Mouse (Mus musculus) large intestine, adult 2 months (tissue): ENCODE measurements around the gene Gria1. TPM values are rescaled to one million over a fixed set of nuclear protein-coding genes. Genes with fewer than 3 reads are reported as not detected.

Experiments
- DNase-seq: peaks from one replicate; pipeline ENCODE4 v3.0.0-alpha.2; 2012; ENCODE audit warnings: low read depth, low spot score
- WGBS: fragments of 180-500 bp; shearing (Covaris S2); methylation state at CpG from one replicate; pipeline ENCODE4 v1.1.7; 2018; 5-methylcytosine and 5-hydroxymethylcytosine counted together
- polyA plus RNA-seq: library from polyadenylated mRNA; depleted of rRNA; stranded (reverse); fragments of >200 nt; gene quantifications from 2 replicates; pipeline ENCODE4 v1.2.3, GENCODE M21; 2012

Gria1 gene
- polyA plus RNA-seq, 1 experiment: 0.37 TPM

DNA sequence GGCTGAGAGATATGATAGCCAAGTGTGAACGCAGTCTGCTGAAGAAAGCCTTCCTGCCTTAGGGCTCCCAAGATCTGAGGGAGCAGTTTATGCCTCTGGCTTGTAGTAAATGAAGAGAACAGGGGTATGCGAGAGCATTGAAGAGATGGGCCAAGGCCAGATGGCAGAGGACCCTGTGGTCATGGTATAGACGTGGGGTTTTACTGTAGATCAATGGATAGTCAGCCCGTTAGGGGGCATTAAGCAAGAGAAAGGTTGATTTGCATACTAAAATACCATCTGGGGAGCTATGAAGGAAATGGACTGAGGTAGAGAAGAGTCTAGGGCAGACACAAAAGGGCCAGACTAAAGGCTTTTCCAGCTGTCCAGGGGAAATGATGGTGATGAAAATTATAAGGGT is 237.7 kb downstream of the Gria1 start:
- 76% methylated on average over 4 of the region's 4 CpGs for WGBS
- DNase-seq: no peak

- DNase-seq: no peak
- 86% methylated on average over 7 of the region's 7 CpGs for WGBS
Observed at GRCm38 (mm10) chr11:57250129-57250528, 238.9 kb downstream of the Gria1 start.

- no peak for DNase-seq
- 81% methylated on average over 8 of the region's 8 CpGs for WGBS
Observed at GRCm38 (mm10) chr11:57271687-57272086, 260.5 kb downstream of the Gria1 start.

- no peak for DNase-seq
Observed at GRCm38 (mm10) chr11:57274687-57275086, 263.5 kb downstream of the Gria1 start.

DNA sequence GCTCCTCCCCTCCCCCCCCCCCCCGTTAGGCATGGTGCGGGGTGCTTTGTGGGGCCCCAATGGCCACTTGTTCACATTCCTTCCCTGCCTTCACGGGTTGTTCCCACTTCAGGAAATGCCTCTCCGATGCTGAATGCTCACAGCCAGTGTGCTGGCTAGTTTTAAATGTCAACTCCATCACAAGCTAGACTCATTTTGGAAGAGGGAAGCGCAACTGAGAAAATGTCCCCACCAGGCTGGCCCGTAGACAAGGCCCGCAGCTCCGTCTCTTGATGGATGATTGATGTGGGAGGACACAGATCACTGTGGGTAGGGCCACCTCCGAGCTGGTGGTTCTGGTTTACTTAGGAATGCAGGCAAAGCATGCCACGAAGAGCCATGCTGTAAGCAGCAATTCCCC is 266.9 kb downstream of the Gria1 start:
- 37% methylated on average over 10 of the region's 10 CpGs for WGBS
- no peak for DNase-seq

More at GRCm38 (mm10) chr11:57274687-57275086, 263.5 kb downstream of the Gria1 start:
- 92% methylated on average over 4 of the region's 4 CpGs for WGBS

DNA sequence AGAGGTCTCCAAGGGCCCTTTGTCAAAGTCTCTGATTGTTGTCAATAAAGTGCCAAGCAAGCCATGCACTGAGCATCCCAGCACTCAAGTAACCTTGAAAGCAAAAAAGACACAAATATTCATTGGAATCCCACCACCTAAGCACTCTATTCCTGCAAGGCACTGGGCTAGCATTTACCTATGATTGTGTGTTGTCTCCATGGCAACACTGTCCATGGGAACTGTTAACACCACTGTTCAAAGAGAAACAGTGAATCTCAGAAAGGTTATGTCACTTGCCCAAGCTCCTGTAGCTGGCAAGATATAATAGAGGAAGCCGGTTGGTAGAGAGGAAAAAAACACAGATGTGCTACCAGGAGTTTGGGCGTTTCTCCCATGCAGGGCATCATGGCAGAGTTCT is 274.9 kb downstream of the Gria1 start:
- WGBS: 82% methylated on average over 2 of the region's 2 CpGs
- no peak for DNase-seq

DNA sequence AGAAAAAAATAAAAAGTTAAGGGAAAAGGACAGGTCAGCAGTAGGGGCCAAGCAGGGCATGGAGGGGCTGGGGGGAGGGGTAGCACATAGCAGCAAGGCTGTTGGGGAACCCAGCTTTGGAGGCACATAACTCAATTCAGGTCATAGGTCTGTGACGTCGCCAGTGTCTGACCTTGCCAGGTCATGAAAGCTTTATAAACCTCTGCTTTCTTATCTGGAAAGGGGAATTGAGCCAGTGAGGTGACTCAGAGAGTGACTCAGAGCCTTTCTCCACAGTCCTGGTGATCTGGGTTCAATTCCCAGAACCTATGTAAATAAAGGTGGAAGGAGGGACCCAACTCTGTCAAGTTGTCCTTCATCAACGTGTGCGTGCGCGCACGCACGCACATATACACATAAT is 286.2 kb downstream of the Gria1 start:
- WGBS: 80% methylated on average over 8 of the region's 8 CpGs
- no peak for DNase-seq

- DNase-seq: no peak
- WGBS: 68% methylated on average over 2 of the region's 2 CpGs
Observed at GRCm38 (mm10) chr11:57298263-57298662, 287.1 kb downstream of the Gria1 start.

DNA sequence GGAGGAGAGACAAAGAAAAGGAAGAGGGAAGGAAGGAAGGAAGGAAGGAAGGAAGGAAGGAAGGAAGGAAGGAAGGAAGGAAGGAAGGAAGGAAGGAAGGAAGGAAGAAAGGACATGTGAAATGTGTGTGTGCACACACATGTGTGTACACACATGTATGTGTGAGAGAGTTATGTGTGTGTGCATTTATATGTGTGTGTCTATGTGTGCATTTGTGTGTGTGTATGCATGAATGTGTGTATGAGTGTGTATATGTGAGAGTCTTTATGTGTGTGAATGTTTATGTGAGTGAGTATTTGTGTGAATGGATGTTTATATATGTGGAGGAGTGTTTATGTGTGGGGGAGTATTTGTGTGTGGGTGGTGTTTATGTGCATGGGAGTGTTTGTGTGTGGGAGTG is 287.5 kb downstream of the Gria1 start:
- no peak for DNase-seq

DNA sequence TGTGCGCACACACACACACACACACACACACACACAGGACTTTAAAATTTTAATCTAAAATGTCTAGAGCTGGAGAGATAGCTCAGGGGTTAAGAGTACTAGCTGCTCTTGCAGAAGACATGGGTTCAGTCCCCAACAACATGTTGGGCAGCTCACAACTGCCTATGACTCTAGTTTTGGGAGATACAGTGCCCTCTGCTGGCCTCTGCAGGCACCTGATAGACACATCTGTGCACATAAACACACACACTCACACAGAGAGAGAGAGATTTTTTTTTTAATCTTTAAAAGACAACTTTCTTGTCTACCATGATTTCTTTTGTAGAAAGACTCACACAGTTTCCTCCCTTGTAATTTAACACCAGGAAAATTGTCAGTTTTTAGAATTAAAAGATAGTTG is 292.4 kb downstream of the Gria1 start:
- DNase-seq: no peak
- WGBS: 93% methylated on average over 1 of the region's 1 CpGs

GRCm38 (mm10) chr11:57306116-57306515 is 294.9 kb downstream of the Gria1 start:
- no peak for DNase-seq
- WGBS: 64% methylated on average over 2 of the region's 2 CpGs

DNA sequence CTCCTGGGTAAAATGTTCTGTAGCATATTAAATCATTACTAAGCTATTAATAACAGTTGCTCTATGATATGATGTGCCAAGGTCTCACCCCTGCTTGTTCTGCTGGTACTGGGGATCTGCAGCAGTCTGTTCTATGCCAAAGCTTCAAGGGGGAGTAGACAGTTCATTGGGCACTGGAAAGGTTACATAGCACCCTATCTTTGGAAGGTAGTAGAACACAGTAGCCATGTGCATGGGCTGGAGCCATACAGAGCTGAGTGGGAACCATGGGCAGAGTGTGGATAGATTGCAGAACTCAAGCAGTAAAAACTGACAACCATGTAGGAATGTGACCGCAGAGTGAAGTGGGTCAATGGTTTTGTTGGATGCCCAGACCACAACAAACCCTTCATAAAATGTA is 295.7 kb downstream of the Gria1 start:
- WGBS: 94% methylated on average over 1 of the region's 1 CpGs
- no peak for DNase-seq

GRCm38 (mm10) chr11:57317063-57317462 is 305.9 kb downstream of the Gria1 start:
- WGBS: 69% methylated on average over 3 of the region's 3 CpGs
- no peak for DNase-seq

GRCm38 (mm10) chr11:57317478-57317877 is 306.3 kb downstream of the Gria1 start:
- DNase-seq: no peak
- WGBS: 77% methylated on average over 13 of the region's 13 CpGs

GRCm38 (mm10) chr11:57319374-57319773 is 308.2 kb downstream of the Gria1 start:
- no peak for DNase-seq
- WGBS: 73% methylated on average over 3 of the region's 3 CpGs

- no peak for DNase-seq
- 73% methylated on average over 4 of the region's 4 CpGs for WGBS
Observed at GRCm38 (mm10) chr11:57324099-57324498, 312.9 kb downstream of the Gria1 start.
